Mouse (Mus musculus) left cerebral cortex, postnatal 14 days (tissue): ENCODE results near the gene Glmp. TPM values are rescaled to one million over a fixed set of nuclear protein-coding genes. Genes with fewer than 3 reads are reported as not detected.
"Not testable (repeated sequence)": the region's sequence is repeated elsewhere in the genome, so short reads cannot be mapped to it uniquely, and the experiment has no call there.

Experiments used
- DNase-seq, 2 experiments: peaks; one replicate each; pipeline ENCODE4 v3.0.0; 2021 to 2022; ENCODE audit warnings: low spot score in 2 of 2, mixed read lengths in 1 of 2
- intact Hi-C: fragments of 180-260 bp; cut with DNase I; formaldehyde crosslinking; loops from one replicate; pipeline ENCODE4 v1.15.1; 2025
- total RNA-seq, 2 experiments: library from RNA; stranded (reverse); gene quantifications; 2 replicates each; pipeline ENCODE4 v1.2.3; 2021

Glmp gene
- total RNA-seq, 2 experiments from 2014 or later = 84.4 to 93.6 TPM

DNA sequence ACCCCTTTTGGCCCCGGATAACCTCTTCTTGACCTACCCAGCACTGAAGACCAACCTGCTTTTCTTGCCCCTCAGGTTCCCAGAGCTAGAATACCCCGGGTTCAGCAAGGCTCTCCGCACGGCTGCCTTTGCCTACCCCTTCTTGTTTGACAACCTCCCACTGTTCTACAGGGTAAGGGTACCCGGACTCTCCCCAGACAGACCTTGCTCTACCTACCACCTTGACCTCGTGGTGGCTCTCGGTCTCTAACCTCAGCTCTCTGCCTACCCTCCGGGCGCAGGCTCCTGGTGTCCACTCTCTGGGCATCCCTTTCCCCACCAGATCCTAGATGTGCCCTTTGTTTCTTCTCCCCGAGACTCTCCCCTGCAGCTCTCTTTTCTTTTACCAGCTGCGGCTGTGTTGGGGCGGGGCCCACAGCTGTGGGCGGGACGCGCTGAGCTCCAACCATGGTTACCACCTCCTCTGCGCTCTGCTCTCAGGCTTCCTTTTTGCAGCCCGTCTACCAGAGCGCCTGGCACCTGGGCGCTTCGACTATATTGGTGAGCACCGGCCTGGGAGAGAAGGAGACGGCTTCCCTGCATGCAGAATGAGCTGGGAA is 42.1 kb downstream of the Glmp start:
- intact Hi-C loops = not testable (repeated sequence)
- peak; percentile 70 to 74 for DNase-seq

DNA sequence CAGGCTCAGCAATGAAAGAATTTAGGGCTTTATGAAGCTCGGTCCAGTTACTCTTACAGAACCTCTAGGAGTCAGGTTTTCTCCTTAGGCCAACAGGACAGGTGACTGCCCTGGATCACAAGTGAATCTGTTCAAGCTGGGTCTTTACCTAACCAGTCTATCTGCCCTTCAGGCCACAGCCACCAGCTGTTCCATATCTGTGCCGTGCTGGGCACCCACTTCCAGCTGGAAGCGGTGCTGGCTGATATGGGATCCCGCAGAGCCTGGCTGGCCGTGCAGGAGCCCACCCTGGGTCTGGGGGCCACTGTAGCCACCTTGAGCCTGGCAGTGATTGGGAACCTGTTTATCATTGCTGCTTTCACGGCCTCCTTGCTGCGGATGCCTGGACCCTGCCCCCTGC is 42.7 kb downstream of the Glmp start:
- intact Hi-C loops, DNase-seq: not testable (repeated sequence)

DNA sequence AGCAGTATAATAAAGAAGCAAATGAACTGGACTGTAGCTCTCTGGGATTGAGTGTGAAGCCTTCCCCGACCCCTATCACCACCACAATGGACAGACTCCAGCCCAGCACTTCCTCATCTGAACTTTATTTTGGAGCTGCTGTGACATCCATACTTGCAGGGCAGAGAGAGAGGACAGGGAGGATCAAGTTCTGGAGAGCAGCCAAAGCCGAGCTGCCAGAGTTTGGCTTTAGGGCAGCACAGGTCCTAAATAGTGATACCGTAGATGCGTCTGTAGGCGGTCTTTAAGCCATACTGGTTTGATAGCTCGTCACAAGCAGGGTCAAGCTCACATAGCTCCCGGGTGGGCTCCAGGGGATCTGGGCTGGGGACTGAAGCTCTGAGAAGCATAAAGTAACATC is 43.7 kb downstream of the Glmp start:
- intact Hi-C loops, DNase-seq: not testable (repeated sequence)

DNA sequence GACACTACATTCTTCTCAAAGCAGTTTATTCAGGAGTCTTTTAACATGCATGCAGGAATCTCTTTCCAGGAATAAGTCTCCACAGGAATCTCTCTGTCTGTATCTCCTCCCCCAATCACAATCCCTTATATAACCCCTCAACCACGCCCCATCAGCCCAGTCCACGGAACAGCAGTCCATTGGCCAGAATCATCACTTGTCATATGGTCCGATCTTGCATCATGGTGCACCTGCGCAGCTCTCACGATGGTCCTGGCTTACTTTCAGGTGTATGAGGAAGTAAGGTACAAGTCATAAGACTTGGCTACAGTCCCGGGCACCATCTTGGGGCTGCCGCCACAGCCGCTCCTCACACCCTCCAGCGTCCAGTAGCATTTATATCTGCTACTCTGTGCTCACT is 47.8 kb downstream of the Glmp start, which contains the start of gene Bglap3:
Gene Bglap3, minus strand, starts transcription at position 101 of the 400 bp plus-strand sequence.
- DNase-seq, intact Hi-C loops: not testable (repeated sequence)

DNA sequence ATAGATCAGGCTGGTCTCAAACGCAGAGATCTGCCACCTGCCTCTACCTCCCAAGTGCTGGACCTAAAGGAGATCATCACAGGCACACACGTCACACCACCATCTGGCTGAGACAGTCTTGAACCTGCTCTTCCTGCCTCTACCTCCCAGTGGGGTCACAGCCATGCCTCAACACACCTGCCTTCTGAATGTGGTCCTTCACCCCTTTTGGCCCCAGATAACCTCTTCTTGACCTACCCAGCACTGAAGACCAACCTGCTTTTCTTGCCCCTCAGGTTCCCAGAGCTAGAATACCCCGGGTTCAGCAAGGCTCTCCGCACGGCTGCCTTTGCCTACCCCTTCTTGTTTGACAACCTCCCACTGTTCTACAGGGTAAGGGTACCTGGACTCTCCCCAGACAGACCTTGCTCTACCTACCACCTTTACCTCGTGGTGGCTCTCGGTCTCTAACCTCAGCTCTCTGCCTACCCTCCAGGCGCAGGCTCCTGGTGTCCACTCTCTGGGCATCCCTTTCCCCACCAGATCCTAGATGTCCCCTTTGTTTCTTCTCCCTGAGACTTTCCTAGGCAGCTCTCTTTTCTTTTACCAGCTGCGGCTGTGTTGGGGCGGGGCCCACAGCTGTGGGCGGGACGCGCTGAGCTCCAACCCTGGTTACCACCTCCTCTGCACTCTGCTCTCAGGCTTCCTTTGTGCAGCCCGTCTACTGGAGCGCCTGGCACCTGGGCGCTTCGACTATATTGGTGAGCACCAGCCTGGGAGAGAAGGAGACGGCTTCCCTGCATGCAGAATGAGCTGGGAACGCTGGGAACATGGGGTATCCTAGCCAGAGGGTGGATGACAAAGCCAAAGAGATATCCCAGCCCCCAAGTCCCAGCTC is 51.2 kb downstream of the Glmp start:
- intact Hi-C loops = not testable (repeated sequence)

DNA sequence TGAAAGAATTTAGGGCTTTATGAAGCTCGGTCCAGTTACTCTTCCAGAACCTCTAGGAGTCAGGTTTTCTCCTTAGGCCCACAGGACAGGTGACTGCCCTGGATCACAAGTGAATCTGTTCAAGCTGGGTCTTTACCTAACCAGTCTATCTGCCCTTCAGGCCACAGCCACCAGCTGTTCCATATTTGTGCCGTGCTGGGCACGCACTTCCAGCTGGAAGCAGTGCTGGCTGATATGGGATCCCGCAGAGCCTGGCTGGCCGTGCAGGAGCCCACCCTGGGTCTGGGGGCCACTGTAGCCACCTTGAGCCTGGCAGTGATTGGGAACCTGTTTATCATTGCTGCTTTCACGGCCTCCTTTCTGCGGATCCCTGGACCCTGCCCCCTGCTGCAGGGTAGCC is 51.8 kb downstream of the Glmp start:
- intact Hi-C loops = not testable (repeated sequence)

More for the DNA sequence above, 51.2 kb downstream of the Glmp start:
- peak in 1 of 2 experiments; percentile 30 for DNase-seq

DNA sequence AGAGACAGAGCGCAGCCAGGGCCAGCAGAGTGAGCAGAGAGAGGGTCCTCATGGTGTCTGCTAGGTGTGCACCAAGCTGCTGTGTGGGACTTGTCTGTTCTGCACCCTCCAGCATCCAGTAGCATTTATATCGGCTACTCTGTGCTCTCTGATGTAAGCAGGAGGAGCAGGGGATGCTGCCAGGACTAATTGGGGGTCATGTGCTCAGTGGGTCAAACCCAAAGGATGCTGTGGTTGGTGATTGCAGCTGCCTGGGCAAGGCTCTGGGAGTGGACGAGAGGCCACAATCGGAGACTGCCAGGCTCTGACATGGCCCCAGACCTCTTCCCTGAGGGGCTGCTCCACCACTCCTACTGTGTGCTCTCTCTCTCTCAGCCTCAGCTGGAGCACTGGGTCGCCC is 53.8 kb downstream of the Glmp start, which contains the start of gene Bglap2:
Gene Bglap2, minus strand, starts transcription at position 101 of the 400 bp plus-strand sequence.
- DNase-seq, intact Hi-C loops: not testable (repeated sequence)

More for the DNA sequence above, 51.8 kb downstream of the Glmp start:
- not testable (repeated sequence) for DNase-seq

Other genes starting within 250 kb of the Glmp start
- gene Ttc24, start 246.7 kb upstream of the Glmp start, total RNA-seq = not detected
- 1 to 10 TPM in 1 of 2 experiments, under 1 TPM in 1; 0.66 to 1.2 TPM for gene Iqgap3, start 243.1 kb upstream of the Glmp start, total RNA-seq
- 100 to 1,000 TPM; 196 to 201 TPM for gene Mef2d, start 182.7 kb upstream of the Glmp start, total RNA-seq
- gene Rhbg, start 70.3 kb upstream of the Glmp start, total RNA-seq = under 1 TPM in 1 of 2 experiments, not detected in 1; 0.18 TPM
- under 1 TPM in 1 of 2 experiments, not detected in 1; 0.49 TPM for gene Gm38392, start 37.8 kb upstream of the Glmp start, total RNA-seq
- 1 to 10 TPM; 2.6 to 3.9 TPM for gene Tsacc, start 28.0 kb upstream of the Glmp start, total RNA-seq
- 100 to 1,000 TPM; 163 to 170 TPM for gene Cct3, start 27.9 kb upstream of the Glmp start, total RNA-seq
- under 1 TPM; 0.99 TPM for gene Tmem79, start 11.1 kb downstream of the Glmp start, total RNA-seq
- gene Smg5, start 11.2 kb downstream of the Glmp start, total RNA-seq = 10 to 100 TPM; 69.6 to 72.0 TPM
- gene Paqr6, start 39.6 kb downstream of the Glmp start, total RNA-seq = 1 to 10 TPM; 2.5 to 3.3 TPM
- gene Bglap3, start 47.7 kb downstream of the Glmp start, total RNA-seq = under 1 TPM in 1 of 2 experiments, not detected in 1; 0.36 TPM
- 1 to 10 TPM in 1 of 2 experiments, not detected in 1; 1.4 TPM for gene Bglap2, start 53.7 kb downstream of the Glmp start, total RNA-seq
- 1 to 10 TPM; 1.5 to 1.8 TPM for gene Bglap, start 59.4 kb downstream of the Glmp start, total RNA-seq
- 1 to 10 TPM; 5.7 to 7.8 TPM for gene Pmf1, start 85.3 kb downstream of the Glmp start, total RNA-seq
- gene Slc25a44, start 100.1 kb downstream of the Glmp start, total RNA-seq = 10 to 100 TPM; 69.6 to 71.3 TPM
- 10 to 100 TPM; 51.3 to 57.7 TPM for gene Sema4a, start 136.2 kb downstream of the Glmp start, total RNA-seq
- 10 to 100 TPM; 50.0 to 54.2 TPM for gene Lmna, start 184.9 kb downstream of the Glmp start, total RNA-seq
- gene Mex3a, start 207.4 kb downstream of the Glmp start, total RNA-seq = 1 to 10 TPM; 3.3 to 4.2 TPM
- not detected for gene Rab25, start 223.3 kb downstream of the Glmp start, total RNA-seq
- gene Lamtor2, start 228.1 kb downstream of the Glmp start, total RNA-seq = 100 to 1,000 TPM; 108 to 109 TPM
- gene Ubqln4, start 228.7 kb downstream of the Glmp start, total RNA-seq = 10 to 100 TPM; 91.2 to 91.6 TPM